Mouse (Mus musculus) G1E (cell line): ENCODE data around the gene Depdc7.

Source experiments
- CTCF ChIP-seq: IDR thresholded peaks from 2 replicates; pipeline ENCODE4 v1.5.1; 2012; ENCODE audit warnings: low read depth, low read length, inconsistent platforms, mixed read lengths
- TAL1 ChIP-seq: conservative IDR thresholded peaks from 2 replicates; pipeline ENCODE4 v1.6.1; 2012; ENCODE audit warnings: low read depth, low read length, inconsistent platforms, mixed read lengths

GRCm38 (mm10) chr2:104684771-104685170 is 57.9 kb downstream of the Depdc7 start:
- no peak for TF ChIP-seq CTCF
- TF ChIP-seq TAL1: no peak
